Mouse (Mus musculus) thymus, postnatal 25 days (tissue): ENCODE data around the gene Tnpo2.
A peak's percentile ranks its signal among the peaks of the same experiment; 100 is the strongest.

ENCODE experiments used
- DNase-seq: peaks from one replicate; pipeline ENCODE4 v3.0.0; 2022

The Tnpo2 gene

DNA sequence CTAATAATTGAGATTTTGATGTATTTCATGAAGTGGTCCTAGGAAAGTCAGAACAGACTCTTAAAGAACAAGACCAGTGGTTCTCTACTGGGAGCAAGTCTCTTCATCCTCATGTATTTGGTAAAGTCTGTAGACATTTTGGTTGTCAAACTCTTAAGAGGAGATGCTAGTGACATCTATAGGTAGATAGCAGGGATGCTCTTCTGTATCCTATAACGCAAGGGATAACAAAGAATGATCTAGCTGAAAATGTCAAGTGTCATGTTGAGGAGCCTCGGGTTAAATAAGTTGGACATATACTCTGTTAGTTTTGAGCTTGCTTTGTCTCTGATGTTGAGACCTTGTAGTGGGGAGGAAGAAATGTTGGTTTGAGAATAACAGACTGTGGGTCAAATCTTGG is 8.8 kb upstream of the Tnpo2 start:
- no peak for DNase-seq

DNA sequence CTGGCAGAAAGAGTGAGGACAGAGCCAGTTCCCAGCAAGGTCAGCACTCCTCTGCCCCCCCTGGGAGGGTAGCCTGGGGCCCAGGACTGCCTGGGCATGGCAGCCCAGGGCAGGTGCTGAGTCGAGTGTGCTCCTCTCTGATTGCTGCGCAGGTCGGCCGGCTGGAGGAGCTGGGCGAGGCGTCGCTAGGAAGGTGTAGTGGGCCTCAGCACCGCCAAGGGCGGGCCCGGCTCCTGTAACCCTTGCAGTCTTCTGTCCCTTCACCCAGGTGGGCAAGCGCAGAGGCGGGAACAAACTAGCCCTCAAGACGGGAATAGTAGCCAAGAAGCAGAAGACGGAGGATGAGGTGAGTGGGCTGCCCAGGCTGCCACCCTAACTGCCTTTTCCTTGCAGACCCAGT is 7.4 kb upstream of the Tnpo2 start:
- DNase-seq: no peak

DNA sequence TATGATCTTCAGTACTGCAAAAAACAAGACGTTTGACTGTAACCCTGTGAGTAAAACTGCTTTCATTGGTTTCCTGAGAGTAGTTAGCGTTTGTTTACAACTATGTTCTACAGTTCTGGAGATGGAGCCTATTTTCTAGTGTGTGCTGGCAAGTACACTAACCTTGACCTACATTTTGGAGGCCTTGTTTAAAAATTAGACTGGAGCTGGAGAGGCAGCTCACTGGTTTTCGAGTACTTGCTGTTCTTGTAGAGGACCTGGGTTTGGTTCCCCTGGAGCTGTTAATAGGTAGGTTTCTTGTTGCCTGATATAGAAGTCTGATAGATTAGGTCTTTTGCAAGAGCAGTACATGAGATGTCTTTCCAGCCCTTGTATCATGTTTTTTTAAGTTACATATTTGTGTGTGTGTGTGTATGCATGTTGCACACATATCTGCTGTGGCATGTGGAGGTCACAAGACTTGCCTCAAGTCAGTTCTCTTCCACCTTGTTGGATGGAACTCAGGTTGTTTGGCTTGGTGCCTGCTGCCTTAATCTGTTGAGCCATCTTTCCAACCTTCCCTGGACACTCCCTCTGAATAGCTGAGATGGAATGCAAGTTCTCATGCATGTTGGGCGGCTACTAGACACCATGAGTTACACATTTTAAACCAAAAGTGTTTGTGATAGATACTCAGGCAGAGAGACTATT is 3.9 kb upstream of the Tnpo2 start:
- DNase-seq: no peak

DNA sequence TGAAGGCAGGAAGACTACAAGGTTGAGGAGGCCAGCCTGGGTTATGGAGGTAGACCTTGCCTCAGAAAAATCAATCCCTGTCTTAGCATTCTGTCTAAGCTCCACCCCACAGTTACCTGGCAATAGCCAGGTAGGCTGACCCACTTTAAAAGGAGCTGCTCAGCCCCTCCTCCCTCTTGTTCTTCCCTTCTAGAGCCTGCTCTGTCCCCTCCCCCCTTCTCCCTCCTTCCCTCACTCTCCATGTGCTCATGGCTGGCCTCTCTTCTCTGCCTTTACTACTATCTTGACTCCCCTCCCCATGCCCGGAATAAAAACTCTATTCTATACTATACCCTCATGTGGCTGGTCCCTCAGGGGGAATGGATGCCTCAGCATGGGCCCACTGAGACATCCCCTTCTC is 2.8 kb upstream of the Tnpo2 start:
- no peak for DNase-seq

DNA sequence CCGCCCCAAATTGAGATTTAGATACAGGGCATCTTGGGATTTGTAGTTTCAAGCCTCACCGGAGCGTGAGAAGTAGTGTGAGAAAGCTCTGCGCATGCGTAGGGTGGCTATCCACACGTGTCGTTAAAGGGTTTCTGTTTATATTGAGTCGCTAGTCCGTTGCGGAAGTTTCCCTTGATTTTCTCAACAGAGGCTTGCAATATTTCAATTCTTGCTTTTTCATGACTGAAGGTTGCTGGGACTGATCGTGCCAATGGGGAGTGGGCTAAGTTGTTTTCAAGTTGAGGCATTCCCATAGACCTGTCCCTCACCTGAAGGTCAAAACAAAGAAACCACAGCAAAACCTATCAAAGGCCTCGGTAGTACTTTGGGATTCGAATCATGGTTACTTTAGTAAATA is 2.0 kb upstream of the Tnpo2 start:
- DNase-seq: peak; percentile 81

DNA sequence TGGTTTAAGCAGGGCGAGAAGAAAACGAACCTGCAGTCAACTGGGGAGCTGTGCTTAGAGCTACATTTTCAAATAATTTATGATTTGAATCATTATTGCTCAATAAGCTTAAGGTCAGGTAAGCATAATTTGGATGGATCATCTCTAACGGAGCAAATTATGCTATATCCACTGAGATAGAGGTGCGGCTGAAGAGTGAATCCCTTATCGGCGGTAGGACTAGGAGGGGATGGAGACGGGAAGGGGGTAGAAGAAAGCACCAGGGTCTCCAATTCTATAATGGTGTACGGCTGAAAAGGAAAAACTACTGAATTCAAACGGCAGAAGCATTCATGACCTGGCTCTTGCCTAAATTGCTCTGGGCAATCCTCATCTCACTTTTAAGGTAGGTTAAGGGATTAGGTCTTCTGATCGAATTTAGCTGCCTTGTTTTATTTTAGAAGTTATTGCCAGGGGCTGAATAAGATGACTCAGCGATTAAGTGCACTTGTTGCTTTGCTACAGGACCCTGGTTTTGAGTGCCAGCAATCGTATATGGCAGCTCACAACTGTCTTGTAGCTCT is 1.5 kb upstream of the Tnpo2 start:
- DNase-seq: no peak

DNA sequence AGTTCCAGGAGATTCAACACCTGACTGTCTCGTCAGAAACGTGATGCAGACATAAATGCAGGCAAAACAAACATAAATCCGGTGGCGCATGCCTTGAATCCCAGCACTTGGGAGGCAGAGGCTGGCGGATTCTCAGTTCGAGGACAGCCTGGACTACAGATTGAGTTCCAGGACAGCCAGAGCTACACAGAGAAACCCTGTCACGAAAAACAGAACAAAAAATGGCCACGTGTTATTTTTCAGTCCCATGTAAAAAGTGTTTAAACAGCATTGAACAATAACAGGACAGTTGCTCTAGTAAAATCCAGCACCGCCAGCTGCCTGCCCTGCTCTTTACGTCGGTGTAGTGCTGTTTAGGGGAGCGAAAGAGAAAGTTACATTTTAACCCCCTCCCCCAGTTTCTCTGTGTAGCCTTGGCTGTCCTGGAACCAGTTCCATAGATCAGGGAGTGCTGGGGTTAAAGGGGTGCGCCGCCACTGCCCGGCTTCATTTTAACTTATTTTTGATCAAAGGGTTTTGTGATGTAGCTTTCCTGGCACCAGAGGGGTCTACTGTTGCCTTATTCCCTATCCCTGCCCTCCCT is 896 bp upstream of the Tnpo2 start:
- DNase-seq: peak; percentile 27

DNA sequence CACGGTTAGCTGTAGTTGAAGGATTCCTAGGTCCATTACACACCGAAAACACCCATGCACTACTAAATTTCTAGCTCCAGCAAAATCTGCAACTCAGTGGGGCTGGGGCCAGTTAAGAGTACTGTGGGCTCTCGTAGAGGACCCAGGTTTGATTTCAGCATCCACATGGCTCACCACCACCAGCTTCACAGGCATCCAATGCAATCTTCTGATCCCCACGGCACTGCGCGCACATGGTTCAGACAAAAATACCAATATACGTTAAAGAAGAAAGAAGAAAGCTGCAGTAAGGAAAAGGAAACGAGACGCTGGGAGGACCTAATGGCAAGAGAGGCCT is 366 bp upstream of the Tnpo2 start:
- no peak for DNase-seq

DNA sequence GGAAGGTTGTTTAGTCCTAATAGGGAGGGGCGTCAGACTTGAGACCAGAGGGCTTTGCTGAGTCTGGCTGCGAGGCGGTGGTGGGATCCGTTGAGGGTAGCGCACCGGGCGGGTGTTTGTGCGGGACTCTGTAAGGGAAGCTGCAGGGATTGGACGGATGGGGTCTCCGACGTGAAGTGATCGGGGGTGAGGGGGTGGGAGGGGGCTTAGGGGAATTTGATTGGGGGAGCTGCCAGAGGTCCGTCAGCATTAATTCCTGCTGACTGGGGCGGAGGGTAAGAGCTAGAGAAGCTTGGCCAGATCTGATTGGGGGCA is 608 bp downstream of the Tnpo2 start:
- no peak for DNase-seq

DNA sequence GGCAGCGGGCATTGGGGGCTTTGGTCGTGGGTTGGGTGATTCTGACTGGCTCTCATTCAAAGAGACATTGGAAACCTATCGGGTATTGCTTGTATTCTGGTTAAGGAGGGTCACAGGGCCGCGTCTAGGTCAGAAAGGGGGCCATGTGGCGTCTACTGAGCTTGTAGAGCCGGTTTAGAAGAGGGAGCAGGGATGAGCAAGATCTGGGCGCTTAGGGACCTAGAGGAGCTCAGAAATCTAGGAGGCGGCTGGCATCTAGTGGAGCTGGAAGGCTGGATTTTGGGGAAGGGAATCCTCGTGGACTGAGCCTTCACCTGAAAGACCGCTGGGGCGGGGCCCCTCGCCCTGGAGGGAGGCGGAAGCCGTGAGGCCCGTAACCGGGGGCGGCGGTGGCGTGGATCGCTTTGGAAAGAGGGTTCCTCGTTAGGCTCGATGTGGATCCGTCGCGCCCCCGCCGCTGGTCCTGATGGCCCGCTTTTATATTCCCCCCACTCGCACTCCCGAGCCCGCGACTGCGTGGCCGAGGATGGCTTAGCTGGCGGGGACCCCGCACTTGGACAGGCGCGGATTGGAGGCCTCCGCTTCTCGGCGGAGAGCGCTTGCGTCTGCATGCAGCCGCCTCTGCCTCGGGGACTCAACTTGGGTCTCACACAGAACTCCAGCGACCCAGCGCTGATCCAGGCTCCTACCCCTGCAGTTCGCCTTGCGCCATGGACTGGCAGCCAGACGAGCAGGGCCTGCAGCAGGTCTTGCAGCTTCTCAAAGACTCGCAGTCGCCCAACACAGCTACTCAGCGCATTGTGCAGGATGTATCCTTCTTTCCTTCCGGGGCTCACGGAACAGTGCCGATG is 1.2 kb downstream of the Tnpo2 start:
- peak; percentile 79 for DNase-seq

DNA sequence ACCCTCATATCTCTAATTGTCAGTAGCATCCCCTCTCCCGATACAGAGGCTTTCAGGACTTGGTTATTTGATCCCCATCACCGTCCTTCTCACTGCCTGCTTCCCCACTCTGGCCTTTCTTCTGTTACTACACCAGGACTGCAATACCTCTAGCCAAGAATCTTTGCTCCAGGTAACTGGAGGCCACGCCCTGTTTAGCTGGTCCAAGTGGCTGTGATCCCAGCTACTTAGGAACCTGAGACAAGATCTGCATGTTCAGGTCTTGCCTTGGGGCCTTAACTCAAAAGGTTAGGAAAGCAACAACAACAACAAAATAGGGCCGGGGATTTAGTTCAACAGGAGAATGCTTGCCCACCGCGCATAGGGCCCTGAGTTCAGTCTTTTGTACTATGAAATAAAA is 6.9 kb downstream of the Tnpo2 start:
- no peak for DNase-seq

DNA sequence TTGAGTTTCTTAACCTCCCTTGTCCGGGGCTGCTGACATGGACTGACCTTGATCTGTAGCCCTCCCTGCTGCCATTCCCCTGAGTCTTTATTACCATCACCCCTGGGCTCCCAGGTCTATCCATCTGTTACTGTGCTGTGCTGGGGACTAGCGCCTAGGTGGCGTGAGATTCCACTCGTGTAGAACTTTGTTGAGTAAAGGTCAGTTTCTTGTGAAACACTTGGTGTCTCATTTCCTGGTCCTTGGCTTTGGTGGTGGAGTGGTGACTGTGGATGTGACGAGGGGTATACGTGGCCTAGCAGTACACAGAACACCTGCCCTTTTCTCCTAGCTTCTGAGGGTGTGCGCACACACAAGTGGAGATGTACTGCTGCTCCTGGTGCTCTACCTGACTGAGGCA is 20.7 kb downstream of the Tnpo2 start:
- no peak for DNase-seq

DNA sequence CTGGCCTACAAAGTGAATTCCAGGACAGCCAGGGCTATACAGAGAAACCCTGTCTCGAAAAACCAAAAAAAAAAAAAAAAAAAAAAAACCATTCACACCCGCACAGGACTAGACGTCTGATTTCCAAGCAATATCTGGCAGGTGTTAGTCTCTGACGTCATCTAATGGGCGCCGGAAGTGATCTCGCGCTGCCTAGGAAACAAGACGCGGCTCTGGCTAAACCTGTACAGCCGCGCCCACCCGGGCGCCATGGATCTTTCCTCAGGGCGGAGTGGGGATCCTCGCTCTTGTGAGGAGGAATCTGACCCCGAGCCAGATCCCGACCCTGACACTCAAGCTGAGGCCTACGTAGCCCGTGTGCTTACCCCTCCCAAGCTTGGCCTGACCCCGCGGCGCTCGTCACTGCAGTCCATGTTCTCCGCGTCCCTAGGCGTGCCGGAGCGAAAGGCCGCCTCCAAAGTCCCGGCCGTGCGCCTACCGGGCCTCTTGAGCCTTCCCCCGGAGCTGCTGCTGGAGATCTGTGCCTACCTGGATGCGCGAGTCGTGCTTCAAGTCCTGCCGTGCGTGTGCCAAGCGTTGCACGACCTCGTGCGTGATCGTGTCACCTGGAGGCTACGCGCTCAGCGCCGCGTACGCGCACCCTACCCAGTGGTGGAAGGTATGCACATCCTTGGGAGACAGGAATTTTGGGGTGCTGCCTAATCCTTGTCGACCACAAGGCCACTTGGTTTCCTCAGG is 23.3 kb downstream of the Tnpo2 start, which contains the start of gene Fbxw9:
TSS of gene Fbxw9 (plus strand) at position 177 of the 738 bp plus-strand sequence.
- DNase-seq: peak; percentile 84

DNA sequence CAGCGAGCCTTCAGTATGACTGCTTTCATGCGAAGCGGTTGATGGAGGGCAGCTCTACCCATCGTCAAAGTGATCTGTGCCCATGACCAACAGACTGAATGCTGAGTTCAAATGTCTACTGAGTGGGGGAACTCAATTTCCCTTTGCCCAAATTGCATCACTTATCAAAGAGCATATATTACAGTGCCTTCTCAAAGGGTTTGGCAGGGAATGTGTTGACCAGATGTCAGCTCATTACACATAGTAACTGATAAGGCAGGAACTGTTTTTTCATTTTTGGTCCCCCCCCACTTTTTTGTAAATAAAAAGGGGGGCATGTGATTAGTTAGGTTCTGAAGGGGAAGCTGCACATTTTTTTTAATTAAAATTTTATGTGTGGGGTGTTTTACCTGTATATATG is 25.9 kb downstream of the Tnpo2 start:
- DNase-seq: no peak

DNA sequence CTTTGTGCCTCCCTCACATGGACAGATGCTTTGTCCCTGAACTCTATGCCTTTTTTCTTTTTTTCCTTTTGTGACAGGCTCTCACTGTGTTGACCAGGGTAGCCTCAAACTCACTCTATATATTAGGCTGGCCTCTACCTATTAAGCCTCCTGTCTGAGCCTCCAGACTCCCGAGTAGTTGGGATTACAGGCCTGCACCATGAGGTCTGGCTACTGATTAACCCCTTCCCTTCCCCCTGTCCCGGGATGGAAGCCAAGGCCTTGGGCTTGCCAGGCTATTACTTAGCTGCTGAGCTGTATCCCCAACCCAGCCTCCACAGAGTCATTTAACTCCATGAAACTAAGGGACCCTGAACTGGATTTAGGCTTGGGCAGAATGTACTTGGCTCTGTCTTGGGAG is 28.5 kb downstream of the Tnpo2 start:
- no peak for DNase-seq

DNA sequence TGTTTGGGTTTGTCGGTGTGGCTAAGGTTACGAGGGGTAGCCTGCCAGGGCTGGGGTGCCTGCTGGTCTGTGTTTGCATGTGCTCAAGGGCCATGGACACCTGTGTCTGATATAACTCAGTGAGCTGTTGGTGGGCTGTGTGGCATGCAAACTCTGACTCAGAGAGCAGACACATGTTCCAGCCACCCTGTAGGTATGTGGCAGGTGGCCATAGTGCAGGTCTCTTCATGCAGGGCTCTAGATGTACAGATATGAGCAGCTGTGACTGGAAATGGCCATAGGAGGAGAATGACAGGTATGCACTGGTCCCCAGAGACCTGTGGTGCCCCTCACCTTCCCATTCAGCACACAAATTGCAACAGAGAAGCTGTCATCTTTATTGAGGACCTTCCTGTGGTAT is 30.4 kb downstream of the Tnpo2 start:
- DNase-seq: no peak

DNA sequence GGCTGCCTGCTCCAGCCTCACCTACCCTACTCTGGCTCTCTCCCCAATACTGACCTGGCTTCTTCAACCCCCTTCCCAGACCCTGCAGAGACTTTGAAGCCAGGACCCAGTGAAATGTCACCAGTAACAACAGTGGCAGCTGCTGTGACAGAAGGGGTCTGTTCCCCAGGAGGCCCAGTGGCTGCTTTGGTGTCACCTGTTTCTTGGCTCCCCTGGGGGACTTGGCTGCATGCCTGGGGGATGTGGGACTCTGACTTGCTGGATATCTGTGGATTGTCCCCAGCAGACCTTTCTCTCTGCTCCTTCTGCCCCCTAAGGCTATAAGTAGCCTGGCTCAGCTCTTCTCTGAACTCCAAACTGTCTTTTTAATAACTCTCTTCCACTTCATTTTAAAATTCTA is 31.3 kb downstream of the Tnpo2 start, which contains the start of gene Gm5741:
TSS of gene Gm5741 (minus strand) at position 1 of the 400 bp plus-strand sequence.
- no peak for DNase-seq

DNA sequence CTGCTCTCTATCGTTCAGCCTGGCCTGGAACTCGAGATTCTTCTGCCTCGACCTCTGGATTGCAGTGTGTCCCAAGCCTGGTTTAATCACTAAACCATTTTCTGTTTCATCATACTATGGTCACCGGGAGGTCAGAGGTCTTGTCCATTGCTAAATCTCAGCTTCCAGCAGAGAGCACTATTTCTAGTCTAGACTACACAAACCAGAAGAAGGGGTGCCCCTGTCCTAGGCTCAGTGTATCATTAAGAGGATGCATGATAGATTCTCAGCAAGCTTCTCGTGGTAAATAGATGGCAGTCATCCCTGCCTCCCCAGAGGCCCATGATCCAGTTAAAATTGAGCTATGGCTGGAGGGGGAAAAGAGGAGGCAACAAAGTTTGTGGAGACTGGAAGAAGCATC is 34.3 kb downstream of the Tnpo2 start:
- no peak for DNase-seq

DNA sequence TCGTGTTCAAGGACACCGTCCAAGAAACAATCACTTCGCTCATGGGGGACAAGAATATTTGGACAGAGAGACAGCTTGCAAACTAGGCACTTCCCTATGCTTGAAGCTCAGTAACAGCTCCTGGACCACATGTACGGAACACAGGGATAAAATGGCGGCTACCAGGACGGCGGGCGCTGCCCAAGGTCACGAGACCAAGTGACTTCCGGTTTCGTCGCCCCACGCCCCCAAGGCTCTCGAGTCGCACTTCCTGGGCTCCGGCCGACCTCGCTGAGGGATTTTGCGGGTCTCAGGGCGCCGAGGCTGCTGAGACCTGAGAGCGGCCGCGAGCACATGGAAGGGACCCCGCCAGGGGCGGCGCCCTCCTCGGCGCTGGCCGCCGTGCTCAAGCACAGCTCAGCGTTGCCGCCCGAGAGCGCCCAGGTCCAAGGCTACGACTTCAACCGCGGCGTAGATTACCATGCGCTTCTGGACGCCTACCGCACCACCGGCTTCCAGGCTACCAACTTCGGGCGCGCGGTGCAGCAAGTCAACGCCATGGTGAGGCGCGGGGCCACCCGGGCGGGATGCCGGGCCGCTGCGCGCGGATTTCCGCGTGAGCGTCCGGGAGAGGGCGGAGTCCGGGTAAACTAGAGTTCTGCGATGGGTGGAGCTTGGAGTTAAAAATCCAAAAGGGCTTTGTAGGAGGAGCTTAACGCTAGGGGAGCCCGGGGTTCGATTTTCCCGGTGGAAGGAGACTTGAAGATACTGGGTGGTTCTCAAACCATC is 35.0 kb downstream of the Tnpo2 start, which contains the start of gene Dhps:
TSS of gene Dhps (plus strand) at position 244 of the 768 bp plus-strand sequence.
- DNase-seq: peak; percentile 88

DNA sequence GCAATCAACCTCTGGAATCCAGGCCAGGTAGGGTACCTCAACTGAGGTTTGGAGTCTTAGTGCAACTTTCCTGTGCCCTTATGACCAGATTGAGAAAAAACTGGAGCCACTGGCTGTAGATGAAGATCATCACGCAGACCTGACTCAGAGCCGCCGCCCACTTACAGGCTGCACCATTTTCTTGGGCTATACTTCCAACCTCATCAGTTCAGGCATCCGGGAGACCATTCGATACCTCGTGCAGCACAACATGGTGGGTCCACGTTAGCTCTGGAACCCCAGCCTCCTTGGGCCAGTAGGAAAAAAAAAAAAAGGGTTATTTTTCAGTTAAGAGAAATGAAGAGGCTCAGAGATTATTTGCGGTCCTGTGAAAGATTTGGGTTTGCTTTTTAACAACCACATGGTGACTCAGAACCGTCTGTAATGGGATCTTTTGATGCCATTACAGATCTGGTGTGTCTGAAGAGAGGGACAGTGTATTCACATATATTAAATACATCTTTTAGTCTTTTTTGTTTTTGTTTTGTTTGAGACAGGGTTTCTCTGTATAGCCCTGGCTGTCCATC is 35.7 kb downstream of the Tnpo2 start:
- no peak for DNase-seq

DNA sequence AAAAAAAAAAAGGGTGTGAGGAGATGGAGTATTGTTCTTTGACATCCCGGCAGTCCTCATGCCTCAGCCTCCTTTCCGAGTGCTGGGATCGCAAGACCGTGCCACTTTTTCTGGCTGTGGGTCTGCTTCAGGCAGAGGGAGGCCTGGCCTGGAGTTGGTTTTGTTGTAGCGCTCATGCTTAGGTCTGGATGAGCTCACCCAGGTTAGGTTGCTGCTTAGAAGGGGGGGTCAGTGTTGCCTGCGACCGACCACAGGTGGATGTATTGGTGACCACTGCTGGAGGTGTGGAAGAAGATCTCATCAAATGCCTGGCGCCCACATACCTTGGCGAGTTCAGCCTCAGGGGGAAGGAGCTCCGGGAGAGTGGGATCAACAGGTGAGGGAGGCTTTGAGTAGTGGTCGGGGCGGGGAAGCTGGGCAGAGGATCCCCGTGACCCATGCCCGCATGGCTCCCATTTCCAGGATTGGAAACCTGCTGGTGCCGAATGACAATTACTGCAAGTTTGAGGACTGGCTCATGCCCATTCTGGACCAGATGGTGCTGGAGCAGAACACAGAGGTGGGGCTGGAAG is 36.4 kb downstream of the Tnpo2 start:
- no peak for DNase-seq

DNA sequence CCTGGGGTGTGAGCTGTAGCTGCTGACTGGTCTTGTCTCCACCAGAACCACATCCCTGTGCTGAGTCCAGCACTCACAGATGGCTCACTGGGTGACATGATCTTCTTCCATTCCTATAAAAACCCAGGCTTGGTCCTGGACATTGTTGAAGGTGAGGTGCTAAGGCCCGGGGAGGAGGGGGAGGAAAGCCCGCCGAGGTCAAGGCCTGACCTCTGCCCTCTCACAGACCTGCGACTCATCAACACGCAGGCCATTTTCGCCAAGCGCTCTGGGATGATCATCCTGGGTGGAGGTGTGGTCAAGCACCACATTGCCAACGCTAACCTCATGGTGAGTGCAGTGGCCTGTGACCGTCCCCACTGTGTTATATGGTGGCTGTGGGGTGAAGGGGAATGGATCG is 37.5 kb downstream of the Tnpo2 start:
- no peak for DNase-seq
